Mouse (Mus musculus) ES-E14 (cell line): ENCODE results near the gene Hectd3.

Experiments
- CHD2 ChIP-seq: IDR thresholded peaks from 2 replicates; pipeline ENCODE4 v1.6.1; 2014; ENCODE audit warnings: mild to moderate bottlenecking, low read depth, low read length, inconsistent platforms
- HCFC1 ChIP-seq: IDR thresholded peaks from 2 replicates; pipeline ENCODE4 v1.6.1; 2012; ENCODE audit warnings: low read length, inconsistent platforms, borderline replicate concordance; ENCODE audit not compliant: insufficient read depth
- MAFK ChIP-seq: IDR thresholded peaks from 2 replicates; pipeline ENCODE4 v1.6.1; 2014; ENCODE audit warnings: mild to moderate bottlenecking, low read depth, low read length, inconsistent platforms; ENCODE audit not compliant: insufficient read depth
- ZC3H11A ChIP-seq: IDR thresholded peaks from 2 replicates; pipeline ENCODE4 v1.6.1; 2012; ENCODE audit warnings: low read depth, mild to moderate bottlenecking, inconsistent platforms, low read length, borderline replicate concordance
- ZNF384 ChIP-seq: IDR thresholded peaks from 2 replicates; pipeline ENCODE4 v1.6.1; 2012; ENCODE audit warnings: low read depth, low read length, inconsistent platforms

DNA sequence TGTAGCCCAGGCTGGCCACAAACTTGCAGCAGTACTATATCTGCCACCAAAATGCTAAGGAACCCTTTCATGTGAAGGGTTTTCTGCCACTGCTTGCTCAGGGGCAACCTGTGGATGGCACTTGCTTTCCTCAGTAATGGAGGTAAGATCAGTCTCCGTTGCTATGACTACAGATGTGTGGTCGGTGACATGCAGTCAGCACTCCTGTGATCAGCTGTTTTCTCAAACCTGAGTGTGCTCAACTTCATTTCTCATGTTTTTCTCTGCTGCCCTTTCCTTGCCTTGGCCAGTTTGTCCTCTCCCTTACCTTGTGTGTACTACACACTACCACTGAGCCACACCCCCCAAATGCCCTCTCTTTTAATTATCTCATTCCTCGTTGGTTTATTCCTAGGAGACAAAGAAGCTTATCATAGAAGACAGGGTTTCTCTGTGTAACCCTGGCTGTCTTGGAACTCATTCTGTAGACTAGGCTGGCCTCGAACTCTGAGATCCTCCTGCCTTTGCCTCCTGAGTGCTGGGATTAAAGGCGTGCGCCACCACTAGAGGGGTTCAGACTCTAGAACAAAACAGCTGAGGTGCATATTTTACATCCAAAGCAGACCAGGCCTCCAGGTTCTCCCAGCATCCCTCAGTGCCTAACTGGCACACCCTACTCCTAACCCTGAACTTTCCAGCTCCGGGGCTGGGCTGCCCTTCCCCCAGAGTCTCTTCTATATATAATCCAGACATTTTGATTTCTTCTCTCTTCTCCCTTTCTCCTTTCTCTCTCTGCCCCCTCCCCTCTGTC, 10.7 kb downstream of the Hectd3 start:
- TF ChIP-seq ZNF384 (no peak), CHD2 (no peak), MAFK (no peak), ZC3H11A (no peak), HCFC1 (no peak)
